Mouse (Mus musculus) thymus, postnatal 14 days (tissue): Measurements from ENCODE around the gene Szrd1.

Source experiments
- DNase-seq: peaks from one replicate; pipeline ENCODE4 v3.0.0; 2021

The Szrd1 gene

GRCm38 (mm10) chr4:141139116-141139970 is at the start of gene Szrd1:
Szrd1 (minus strand) TSS chr4:141139775.
- peak; percentile 100 for DNase-seq

GRCm38 (mm10) chr4:141186923-141187836 is 47.6 kb upstream of the Szrd1 start:
- no peak for DNase-seq

GRCm38 (mm10) chr4:141184426-141184825 is 44.9 kb upstream of the Szrd1 start:
- no peak for DNase-seq

- DNase-seq: no peak
These were observed 44.4 kb upstream of the Szrd1 start for GRCm38 (mm10) chr4:141183932-141184331.

- DNase-seq: no peak
These were observed 42.4 kb upstream of the Szrd1 start for GRCm38 (mm10) chr4:141181981-141182380.

GRCm38 (mm10) chr4:141180831-141181230 is 41.3 kb upstream of the Szrd1 start:
- DNase-seq: no peak

- no peak for DNase-seq
These were observed 38.9 kb upstream of the Szrd1 start for GRCm38 (mm10) chr4:141178500-141178899.

GRCm38 (mm10) chr4:141176328-141176838 is 36.8 kb upstream of the Szrd1 start:
- no peak for DNase-seq

- DNase-seq: no peak
These were observed 36.2 kb upstream of the Szrd1 start for GRCm38 (mm10) chr4:141175783-141176182.

- DNase-seq: no peak
These were observed 32.5 kb upstream of the Szrd1 start for GRCm38 (mm10) chr4:141172121-141172520.

- DNase-seq: no peak
These were observed 27.6 kb upstream of the Szrd1 start for GRCm38 (mm10) chr4:141167156-141167555.

GRCm38 (mm10) chr4:141165744-141166292 is 26.2 kb upstream of the Szrd1 start:
- DNase-seq: no peak

GRCm38 (mm10) chr4:141163729-141164128 is 24.2 kb upstream of the Szrd1 start:
- no peak for DNase-seq

GRCm38 (mm10) chr4:141161699-141162208 is 22.2 kb upstream of the Szrd1 start:
- DNase-seq: no peak

- no peak for DNase-seq
These were observed 20.6 kb upstream of the Szrd1 start for GRCm38 (mm10) chr4:141160193-141160592.

- DNase-seq: no peak
These were observed 20.1 kb upstream of the Szrd1 start for GRCm38 (mm10) chr4:141159666-141160065.

- DNase-seq: no peak
These were observed 19.5 kb upstream of the Szrd1 start for GRCm38 (mm10) chr4:141159093-141159492.

GRCm38 (mm10) chr4:141158609-141159008 is 19.0 kb upstream of the Szrd1 start:
- no peak for DNase-seq

GRCm38 (mm10) chr4:141157485-141157884 is 17.9 kb upstream of the Szrd1 start:
- no peak for DNase-seq

- DNase-seq: no peak
These were observed 9.5 kb upstream of the Szrd1 start for GRCm38 (mm10) chr4:141149116-141149515.

GRCm38 (mm10) chr4:141148009-141148801 is 8.6 kb upstream of the Szrd1 start:
- DNase-seq: peak; percentile 71
